Mouse (Mus musculus) cortical plate, adult 2 months (tissue): Measurements from ENCODE around the gene Wdr35. TPM values are rescaled to one million over a fixed set of nuclear protein-coding genes. Genes with fewer than 3 reads are reported as not detected.

Source experiments
- H3K27ac ChIP-seq: fragments of 200-500 bp; 2 replicates; pipeline ENCODE4 v1.5.1; 2012; ENCODE audit warnings: low read length, control low read depth, inconsistent platforms; ENCODE audit not compliant: insufficient read depth
- H3K4me1 ChIP-seq: fragments of 200-500 bp; 2 replicates; pipeline ENCODE4 v1.6.1; 2011; ENCODE audit warnings: low read length; ENCODE audit not compliant: control insufficient read depth, insufficient read depth
- H3K4me3 ChIP-seq: fragments of 200-500 bp; 2 replicates; pipeline ENCODE4 v1.5.1; 2011; ENCODE audit warnings: mild to moderate bottlenecking, low read length, control low read depth; ENCODE audit not compliant: insufficient read depth
- CTCF ChIP-seq: fragments of 200-500 bp; IDR thresholded peaks from 2 replicates; pipeline ENCODE4 v1.5.1; 2011; ENCODE audit warnings: mild to moderate bottlenecking, control low read depth, low read length; ENCODE audit not compliant: insufficient read depth; ENCODE audit errors: extremely low read depth
- POLR2A ChIP-seq: fragments of 200-500 bp; IDR thresholded peaks from 2 replicates; pipeline ENCODE4 v1.6.1; 2011; ENCODE audit warnings: mild to moderate bottlenecking, low read length, control low read depth; ENCODE audit not compliant: insufficient read depth; ENCODE audit errors: extremely low read depth
- polyA plus RNA-seq: library from polyadenylated mRNA; depleted of rRNA; stranded (reverse); fragments of >200 nt; gene quantifications from 2 replicates; pipeline ENCODE4 v1.2.3, GENCODE M21; 2012; rRNA removed

The Wdr35 gene
- polyA plus RNA-seq, 1 experiment: 20.3 TPM

GRCm38 (mm10) chr12:9071493-9071892 is 97.8 kb downstream of the Wdr35 start:
- H3K4me1 ChIP-seq: no peaks in the 10 kb centered on the region
- H3K27ac ChIP-seq: no peak overlapping the region
- TF ChIP-seq POLR2A (no peak), CTCF (no peak)
- H3K4me3 ChIP-seq: no peak overlapping the region

GRCm38 (mm10) chr12:9077554-9078125 is 103.9 kb downstream of the Wdr35 start:
- no peak overlapping the region for H3K4me3 ChIP-seq
- H3K27ac ChIP-seq: no peak overlapping the region
- H3K4me1 ChIP-seq: no peaks in the 10 kb centered on the region
- no peak for TF ChIP-seq POLR2A
- no peak for TF ChIP-seq CTCF

Other genes with a start within 250 kb of the Wdr35 start
- 1.7 and 2.0 TPM in 2 replicates for gene Sdc1, start 202.6 kb upstream of the Wdr35 start, polyA plus RNA-seq
- gene Laptm4a, start 52.2 kb upstream of the Wdr35 start, polyA plus RNA-seq: 240 and 242 TPM in 2 replicates
- 0.04 and 0.08 TPM in 2 replicates for gene Matn3, start 26.0 kb upstream of the Wdr35 start, polyA plus RNA-seq
- 4.1 and 4.3 TPM in 2 replicates for gene Ttc32, start 56.1 kb downstream of the Wdr35 start, polyA plus RNA-seq